Mouse (Mus musculus) left cerebral cortex, adult 2 months (tissue): ENCODE data around the gene Fam207a. TPM values are rescaled to one million over a fixed set of nuclear protein-coding genes. Genes with fewer than 3 reads are reported as not detected.

Source experiments
- DNase-seq, 2 experiments: peaks; one replicate each; pipeline ENCODE4 v3.0.0; 2021 to 2022; ENCODE audit warnings: low spot score in 2 of 2, mixed read lengths in 1 of 2; ENCODE audit errors: extremely low spot score in 1 of 2
- H3K27ac ChIP-seq: fragments of 200-600 bp; 2 replicates; pipeline ENCODE4 v1.8.1; 2022
- H3K4me3 ChIP-seq: fragments of 200-600 bp; 2 replicates; pipeline ENCODE4 v1.8.1; 2022
- CTCF ChIP-seq: fragments of 200-600 bp; IDR thresholded peaks from 2 replicates; pipeline ENCODE4 v1.8.1; 2022; ENCODE audit warnings: antibody characterized with exemption, mild to moderate bottlenecking, moderate library complexity
- intact Hi-C: fragments of 180-260 bp; cut with DNase I; formaldehyde crosslinking; loops from one replicate; pipeline ENCODE4 v1.15.1; 2025
- total RNA-seq, 2 experiments: library from RNA; stranded (reverse); gene quantifications; 2 replicates each; pipeline ENCODE4 v1.2.3; 2021

Gene Fam207a
- total RNA-seq, 2 experiments from 2014 or later, result 32.6 to 35.7 TPM

- intact Hi-C loops, result loop anchor here (1.0 to 5.0 kb wide), 3 partner anchors 92 to 226 kb away; partner anchors contain the start of gene Adarb1
- Histone ChIP-seq H3K27ac (peak overlapping the region; percentile 47; the same call in 1 of the 2 replicates), H3K4me3 (no peak overlapping the region)
- peak; percentile 86 for TF ChIP-seq CTCF
- DNase-seq, result peak; percentile 73 to 84
Measured at GRCm38 (mm10) chr10:77509403-77510187, 6.0 kb downstream of the Fam207a start.

GRCm38 (mm10) chr10:77508744-77509143 lies 6.8 kb downstream of the Fam207a start:
- TF ChIP-seq CTCF, result no peak
- Histone ChIP-seq H3K4me3 (no peak overlapping the region), H3K27ac (no peak overlapping the region)
- intact Hi-C loops, result loop anchor here (1.0 to 5.0 kb wide), 3 partner anchors 91 to 225 kb away; partner anchors contain the start of gene Adarb1
- DNase-seq, result no peak

GRCm38 (mm10) chr10:77507779-77508178 lies 7.8 kb downstream of the Fam207a start:
- TF ChIP-seq CTCF, result no peak
- H3K27ac ChIP-seq, result no peak overlapping the region

GRCm38 (mm10) chr10:77506961-77507577 lies 8.5 kb downstream of the Fam207a start:
- DNase-seq, result no peak
- H3K27ac ChIP-seq, result peak overlapping the region; percentile 44
- intact Hi-C loops, result loop anchor here (5.0 kb wide), 1 partner anchor 90 kb away; the partner anchor contains the start of gene Adarb1

More at GRCm38 (mm10) chr10:77507779-77508178, 7.8 kb downstream of the Fam207a start:
- intact Hi-C loops, result loop anchor here (2.0 to 5.0 kb wide), 2 partner anchors 90 to 155 kb away; partner anchors contain the start of gene Adarb1
- H3K4me3 ChIP-seq, result no peak overlapping the region
- no peak for DNase-seq

GRCm38 (mm10) chr10:77506526-77506925 lies 9.1 kb downstream of the Fam207a start:
- TF ChIP-seq CTCF, result no peak
- Histone ChIP-seq H3K4me3 (no peak overlapping the region), H3K27ac (no peak overlapping the region)
- intact Hi-C loops, result loop anchor here (5.0 kb wide), 1 partner anchor 89 kb away; the partner anchor contains the start of gene Adarb1
- DNase-seq, result no peak

More at GRCm38 (mm10) chr10:77506961-77507577, 8.5 kb downstream of the Fam207a start:
- TF ChIP-seq CTCF, result no peak
- H3K4me3 ChIP-seq, result no peak overlapping the region

GRCm38 (mm10) chr10:77504143-77504542 lies 11.4 kb downstream of the Fam207a start:
- Histone ChIP-seq H3K4me3 (no peak overlapping the region), H3K27ac (no peak overlapping the region)
- intact Hi-C loops, result no loop called here
- no peak for DNase-seq
- no peak for TF ChIP-seq CTCF

GRCm38 (mm10) chr10:77502967-77503922 lies 12.3 kb downstream of the Fam207a start:
- H3K27ac ChIP-seq, result no peak overlapping the region
- TF ChIP-seq CTCF, result no peak
- no peak overlapping the region for H3K4me3 ChIP-seq
- DNase-seq, result no peak
- intact Hi-C loops, result no loop called here

GRCm38 (mm10) chr10:77500636-77501035 lies 14.9 kb downstream of the Fam207a start:
- DNase-seq, result no peak
- Histone ChIP-seq H3K27ac (no peak overlapping the region), H3K4me3 (no peak overlapping the region)
- no peak for TF ChIP-seq CTCF
- intact Hi-C loops, result no loop called here

- intact Hi-C loops, result no loop called here
- Histone ChIP-seq H3K4me3 (no peak overlapping the region), H3K27ac (no peak overlapping the region)
- DNase-seq, result no peak
- TF ChIP-seq CTCF, result no peak
Measured at GRCm38 (mm10) chr10:77498254-77498653, 17.3 kb downstream of the Fam207a start.

- TF ChIP-seq CTCF, result no peak
- intact Hi-C loops, result no loop called here
- no peak for DNase-seq
- Histone ChIP-seq H3K27ac (no peak overlapping the region), H3K4me3 (no peak overlapping the region)
Measured at GRCm38 (mm10) chr10:77497185-77497584, 18.4 kb downstream of the Fam207a start.

GRCm38 (mm10) chr10:77492885-77493284 lies 22.7 kb downstream of the Fam207a start:
- TF ChIP-seq CTCF, result peak; percentile 17; the same call in 1 of the 2 replicates
- Histone ChIP-seq H3K27ac (no peak overlapping the region), H3K4me3 (no peak overlapping the region)
- DNase-seq, result no peak
- intact Hi-C loops, result loop anchor here (5.0 kb wide), 1 partner anchor 76 kb away; the partner anchor contains the start of gene Adarb1
